Mouse (Mus musculus) spleen, postnatal 10 days (tissue): Measurements from ENCODE around the gene Rubcnl.

ENCODE experiments used
- DNase-seq, 2 experiments: peaks; one replicate each; pipeline ENCODE4 v3.0.0; 2021 to 2022; ENCODE audit warnings: low spot score in 2 of 2

Gene Rubcnl

DNA sequence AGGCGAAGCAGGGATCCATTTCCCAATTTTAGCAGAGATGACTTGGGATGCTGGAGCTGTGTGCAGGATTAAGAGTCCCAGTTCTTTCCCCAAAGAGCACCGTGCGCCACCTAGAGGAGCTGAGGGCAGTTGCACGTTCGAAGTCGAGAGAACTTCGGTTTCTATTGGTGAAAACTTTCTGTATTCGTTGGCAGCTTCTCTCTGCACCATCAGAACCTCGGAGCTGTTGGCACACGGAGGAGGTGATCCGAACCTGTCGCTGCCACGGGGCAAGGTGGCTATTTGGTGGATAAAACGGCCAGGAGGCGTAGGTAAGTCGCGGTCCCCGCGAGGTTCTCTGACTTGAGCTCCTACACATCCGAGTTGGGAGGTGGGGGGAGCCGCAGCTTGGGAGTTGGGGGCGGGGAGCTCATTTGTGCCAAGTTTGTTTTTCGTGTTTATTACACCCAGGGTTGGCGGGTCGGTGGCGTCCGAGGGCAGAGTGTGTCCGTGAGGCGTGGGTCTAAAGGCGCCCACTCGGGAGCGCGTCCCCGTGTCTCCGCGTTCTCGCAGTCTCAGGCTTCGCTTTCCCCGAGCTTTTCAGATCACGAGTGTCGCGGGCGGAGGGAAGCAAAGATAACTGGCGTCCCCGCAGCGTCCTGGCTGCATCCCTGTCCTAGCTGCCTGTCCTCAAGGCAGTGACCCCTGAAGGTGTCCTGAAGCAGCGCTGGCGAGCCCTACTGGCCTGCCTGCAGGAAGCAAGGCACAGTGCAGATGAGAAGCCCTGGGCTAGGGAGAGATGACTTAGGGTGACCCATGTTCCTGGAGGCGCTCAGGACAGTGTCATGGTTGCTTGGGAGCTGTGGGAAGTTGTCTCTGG lies at the start of gene Rubcnl:
TSS of gene Rubcnl (plus strand) at position 172 of the 859 bp plus-strand sequence.
- DNase-seq, result peak; percentile 63 to 83

- no peak for DNase-seq
Observed at GRCm38 (mm10) chr14:74972216-74972615, 43.6 kb upstream of the Rubcnl start.

DNA sequence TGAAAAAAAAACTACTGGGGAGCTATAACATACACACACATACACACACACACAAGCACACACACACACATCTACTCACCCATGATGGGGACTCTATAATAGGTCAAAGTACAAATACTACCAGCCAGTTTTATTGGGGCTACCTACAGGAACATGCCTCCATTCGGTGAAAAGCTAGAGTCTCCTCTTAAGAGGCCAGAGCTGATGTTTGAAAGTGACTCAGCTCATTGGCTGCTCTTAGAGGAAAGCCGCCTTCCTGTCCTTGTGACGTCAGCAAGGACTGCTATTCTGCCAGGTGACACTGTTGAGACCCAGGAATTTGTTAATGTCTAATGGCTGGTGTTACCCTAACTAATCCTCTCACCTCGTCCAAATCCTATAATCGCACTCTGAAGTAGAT lies 43.1 kb upstream of the Rubcnl start:
- no peak for DNase-seq

DNA sequence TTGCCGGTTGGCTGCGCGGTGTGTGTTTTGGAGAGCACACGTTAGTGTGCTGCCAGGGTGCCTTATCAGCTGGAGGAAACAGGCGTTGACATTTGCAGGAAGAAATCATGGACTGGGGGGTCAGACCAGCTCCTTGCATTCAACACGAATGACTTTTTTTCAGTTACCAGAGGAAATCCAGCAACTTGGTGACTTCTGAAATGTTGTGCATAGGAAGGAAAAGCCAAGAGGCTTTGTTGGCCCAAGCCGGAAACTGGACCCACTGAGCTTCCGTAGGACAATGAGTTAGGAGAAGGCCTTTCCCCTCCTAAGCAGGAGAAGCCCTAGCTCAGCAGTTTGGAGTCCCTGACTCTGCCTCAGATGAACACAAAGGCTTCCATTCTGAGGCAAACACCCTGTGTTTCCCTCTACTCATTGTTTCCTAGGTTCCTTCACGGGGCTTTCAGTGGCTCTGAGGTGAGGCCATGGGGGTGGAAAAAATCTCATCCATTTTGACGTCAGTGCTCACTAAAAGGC lies 41.6 kb upstream of the Rubcnl start:
- no peak for DNase-seq

DNA sequence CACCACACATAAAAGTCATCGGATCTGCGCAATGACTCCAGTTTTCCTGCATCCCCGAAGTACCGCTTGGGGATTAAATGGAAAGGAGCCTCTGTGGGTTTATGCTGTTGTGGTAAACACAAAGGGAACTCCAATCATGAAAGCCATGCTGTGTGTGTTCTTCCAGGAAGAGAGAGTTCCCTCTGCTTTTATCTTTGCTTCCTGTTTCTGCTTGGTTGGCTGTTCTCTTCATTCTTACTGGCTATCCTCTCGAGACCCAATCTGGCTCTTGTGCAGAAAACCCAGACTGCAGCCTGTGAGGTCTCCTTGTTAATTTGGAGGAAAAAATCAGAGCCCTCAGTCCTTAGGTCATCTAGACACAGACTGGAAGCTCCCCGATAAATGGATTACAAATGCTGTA lies 38.9 kb upstream of the Rubcnl start:
- no peak for DNase-seq

GRCm38 (mm10) chr14:74981016-74981415 lies 34.8 kb upstream of the Rubcnl start:
- DNase-seq, result no peak

GRCm38 (mm10) chr14:74983079-74983478 lies 32.7 kb upstream of the Rubcnl start:
- DNase-seq, result no peak

- DNase-seq, result peak in 1 of 2 experiments; percentile 39
Observed at GRCm38 (mm10) chr14:74984817-74985391, 30.9 kb upstream of the Rubcnl start.

- no peak for DNase-seq
Observed at GRCm38 (mm10) chr14:74985658-74986057, 30.2 kb upstream of the Rubcnl start.

- DNase-seq, result no peak
Observed at GRCm38 (mm10) chr14:74986527-74986926, 29.3 kb upstream of the Rubcnl start.

DNA sequence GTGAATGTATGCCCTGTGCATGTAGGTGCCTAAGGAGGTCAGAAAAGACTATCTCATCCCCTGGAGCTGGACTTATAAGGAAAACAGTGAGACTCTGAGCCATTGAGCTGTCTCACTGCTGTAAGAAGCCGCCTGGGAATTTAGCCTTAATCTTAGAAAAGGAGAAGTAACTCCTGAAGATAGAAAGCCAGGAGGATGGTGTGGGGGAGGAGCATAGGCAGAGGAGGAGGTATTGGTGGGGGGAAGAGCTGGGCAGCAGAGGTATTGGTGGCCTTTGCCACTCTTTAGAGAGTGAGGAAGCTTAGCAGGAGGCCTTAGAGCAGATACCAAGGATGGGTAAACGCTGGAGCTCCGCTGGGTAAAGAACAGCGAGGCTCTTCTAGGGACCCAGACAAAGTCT lies 26.5 kb upstream of the Rubcnl start:
- DNase-seq, result no peak

DNA sequence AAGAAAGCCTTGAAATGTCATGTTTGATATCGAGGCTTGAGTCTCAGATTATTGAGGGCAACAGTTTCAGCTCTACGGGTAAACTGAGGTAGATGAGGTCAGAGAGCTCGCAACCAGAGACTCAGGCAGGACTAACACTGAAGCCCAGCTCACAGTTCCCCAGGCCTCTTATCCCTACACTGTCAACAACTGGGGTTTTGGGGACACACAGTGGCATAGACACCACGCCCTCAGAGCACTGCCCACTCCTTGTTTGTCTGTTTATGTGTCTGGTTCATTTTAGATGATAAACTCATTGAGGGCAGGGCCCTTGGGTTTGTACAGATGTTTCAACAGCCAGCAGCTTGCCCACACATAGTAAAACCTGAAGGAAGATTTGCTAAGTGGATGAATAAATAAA lies 25.9 kb upstream of the Rubcnl start:
- no peak for DNase-seq

- no peak for DNase-seq
Observed at GRCm38 (mm10) chr14:74990504-74990903, 25.3 kb upstream of the Rubcnl start.

DNA sequence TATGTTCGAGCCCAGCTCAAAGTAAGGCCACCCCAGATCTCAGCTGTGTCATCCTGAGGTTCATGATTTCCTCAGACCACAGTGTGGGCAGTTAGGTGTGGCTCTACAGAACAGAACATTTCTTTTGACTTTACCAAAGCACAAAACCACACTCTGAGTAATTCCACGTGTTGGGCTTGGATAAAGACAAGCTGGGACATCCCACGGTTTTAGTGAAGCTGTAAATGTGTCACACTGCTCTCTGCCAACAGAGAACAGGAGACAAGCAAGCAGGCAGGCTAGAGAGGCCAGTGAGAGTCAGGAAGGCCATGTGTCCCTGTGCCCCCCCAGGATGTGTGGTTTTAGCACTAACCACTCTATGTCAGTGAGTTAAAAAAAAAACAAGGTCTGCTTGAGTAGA lies 19.3 kb upstream of the Rubcnl start:
- no peak for DNase-seq

DNA sequence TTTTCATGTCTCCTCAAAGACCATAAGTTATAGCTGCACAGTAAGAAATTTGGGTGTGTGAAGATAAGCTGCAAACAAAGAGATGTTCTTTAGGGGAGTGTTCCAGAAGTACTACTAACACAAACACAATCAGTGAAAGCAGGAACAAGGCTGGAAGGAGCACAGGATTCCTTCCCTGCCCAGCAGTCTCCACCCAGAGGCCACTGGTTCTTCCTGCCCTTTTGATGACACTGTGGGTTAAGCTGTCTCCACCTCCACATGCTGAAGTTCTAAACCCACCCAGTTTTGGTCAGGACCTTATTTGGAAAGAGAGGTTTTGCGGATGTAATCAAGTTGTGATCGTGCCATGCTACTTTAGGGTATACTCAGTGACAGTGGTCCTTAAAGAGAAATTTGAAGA lies 18.8 kb upstream of the Rubcnl start:
- DNase-seq, result no peak

GRCm38 (mm10) chr14:75001364-75001763 lies 14.5 kb upstream of the Rubcnl start:
- DNase-seq, result no peak

DNA sequence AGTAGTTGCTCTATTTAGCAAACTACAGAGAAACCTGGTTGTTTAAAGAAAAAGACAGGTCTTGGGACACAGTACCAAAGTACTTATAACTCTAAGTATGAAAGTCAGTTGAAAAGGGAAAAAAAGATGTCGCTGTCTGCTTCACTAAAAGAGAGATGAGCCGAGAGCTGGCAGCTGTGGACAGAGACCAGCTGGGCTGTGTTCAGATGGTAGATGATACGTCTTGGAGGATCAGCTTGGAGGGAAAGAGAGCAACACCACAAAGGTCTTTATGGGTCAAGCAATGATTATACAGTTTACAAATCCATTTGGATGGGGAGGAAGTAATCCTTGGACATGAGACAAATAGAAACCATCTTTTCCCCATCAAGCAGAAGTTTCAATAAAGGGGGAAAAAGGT lies 12.5 kb upstream of the Rubcnl start:
- no peak for DNase-seq

DNA sequence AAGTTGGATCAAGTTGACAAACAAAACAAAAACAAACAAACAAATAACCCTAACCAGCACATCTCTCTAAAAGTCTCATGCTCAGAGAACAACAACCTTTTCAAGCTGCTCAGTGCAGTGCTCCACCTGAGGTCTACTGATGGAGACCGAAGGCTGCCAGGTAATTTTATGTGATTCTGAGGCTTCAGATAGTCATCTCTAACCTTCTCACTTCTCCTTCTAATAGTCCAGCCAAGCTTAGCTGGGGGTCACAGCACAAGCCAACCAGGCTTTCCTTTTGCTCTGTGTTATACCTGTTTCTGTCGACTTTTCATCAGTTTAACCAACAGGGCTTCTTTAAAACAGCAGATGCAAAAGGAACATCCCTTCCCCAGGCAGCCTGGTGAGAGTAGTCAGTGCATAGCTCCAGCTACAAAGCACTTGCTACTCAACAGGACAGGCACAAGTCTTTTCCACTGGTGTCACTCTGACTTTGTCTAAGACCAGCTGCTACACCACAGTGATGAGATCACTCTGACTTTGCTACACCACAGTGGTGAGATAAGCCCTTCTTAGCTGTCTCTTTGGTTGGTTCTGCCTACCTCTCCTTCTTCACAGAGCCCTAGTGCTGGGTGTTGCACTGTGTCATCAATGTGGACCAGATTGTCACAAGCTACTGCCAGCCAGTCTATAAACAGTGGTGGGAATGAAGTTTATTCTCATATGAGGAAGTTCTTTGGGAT lies 10.2 kb upstream of the Rubcnl start:
- no peak for DNase-seq

- DNase-seq, result no peak
Observed at GRCm38 (mm10) chr14:75010346-75010745, 5.5 kb upstream of the Rubcnl start.

DNA sequence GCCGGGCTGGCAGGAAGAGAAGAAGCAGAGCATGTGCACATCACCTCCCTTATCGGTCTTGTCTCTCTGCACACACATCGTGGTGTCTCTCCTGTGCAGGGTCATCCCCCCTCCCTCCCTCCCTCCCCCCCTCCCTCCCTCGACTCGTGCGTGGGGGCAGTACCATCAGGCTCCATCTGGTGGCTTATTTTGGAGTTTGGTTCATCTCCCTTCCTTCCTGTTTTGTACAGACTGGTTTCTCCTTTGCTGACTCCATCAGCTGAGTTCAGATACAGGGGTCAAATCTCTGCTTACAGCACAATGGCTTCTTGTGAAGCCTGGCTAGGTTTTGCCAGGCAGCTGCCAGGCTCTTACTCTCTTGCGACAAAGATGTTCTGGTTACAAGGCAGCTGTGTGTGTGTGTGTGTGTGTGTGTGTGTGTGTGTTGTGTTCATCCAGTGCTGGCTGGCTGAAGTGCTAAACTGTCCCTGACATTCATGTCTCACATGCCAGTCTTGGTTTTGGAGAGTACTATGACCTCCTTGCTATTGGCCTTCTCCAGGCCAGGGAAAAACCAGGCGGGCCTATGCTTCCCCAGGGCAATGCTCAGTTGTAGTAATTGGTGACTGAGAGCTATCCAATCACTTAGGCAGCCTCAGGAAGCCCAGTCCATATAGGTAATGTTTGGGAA lies 4.7 kb upstream of the Rubcnl start:
- DNase-seq, result no peak

GRCm38 (mm10) chr14:75016715-75017020 lies 841 bp downstream of the Rubcnl start:
- DNase-seq, result peak in 1 of 2 experiments; percentile 42

DNA sequence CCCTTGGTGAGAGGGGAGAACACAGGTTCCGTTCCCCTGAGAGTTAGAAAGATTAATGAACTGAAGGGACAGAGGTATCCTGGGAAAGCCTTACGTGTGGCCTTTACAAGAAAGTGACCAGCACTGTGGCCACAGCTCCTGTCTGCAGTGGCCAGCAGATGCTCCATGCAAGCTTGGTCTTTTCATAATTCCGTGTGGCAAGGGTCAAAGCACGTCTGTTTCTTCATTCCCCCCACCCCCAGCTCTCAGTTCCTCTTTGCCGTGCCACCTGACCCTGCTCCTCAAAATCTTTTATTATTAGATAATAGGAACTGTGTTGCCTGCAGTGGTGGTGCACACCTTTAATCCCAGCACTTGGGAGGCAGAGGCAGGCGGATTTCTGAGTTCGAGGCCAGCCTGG lies 1.4 kb downstream of the Rubcnl start:
- peak; percentile 17 to 59 for DNase-seq
